Mouse (Mus musculus): ENCODE measurements around the gene Zfp931. TPM values are rescaled to one million over a fixed set of nuclear protein-coding genes. Genes with fewer than 3 reads are reported as not detected.
"Not testable (repeated sequence)": the region's sequence is repeated elsewhere in the genome, so short reads cannot be mapped to it uniquely, and the experiment has no call there.

The Zfp931 gene
- polyA plus RNA-seq, 1 experiment from 2014 or later: 20.8 TPM

DNA sequence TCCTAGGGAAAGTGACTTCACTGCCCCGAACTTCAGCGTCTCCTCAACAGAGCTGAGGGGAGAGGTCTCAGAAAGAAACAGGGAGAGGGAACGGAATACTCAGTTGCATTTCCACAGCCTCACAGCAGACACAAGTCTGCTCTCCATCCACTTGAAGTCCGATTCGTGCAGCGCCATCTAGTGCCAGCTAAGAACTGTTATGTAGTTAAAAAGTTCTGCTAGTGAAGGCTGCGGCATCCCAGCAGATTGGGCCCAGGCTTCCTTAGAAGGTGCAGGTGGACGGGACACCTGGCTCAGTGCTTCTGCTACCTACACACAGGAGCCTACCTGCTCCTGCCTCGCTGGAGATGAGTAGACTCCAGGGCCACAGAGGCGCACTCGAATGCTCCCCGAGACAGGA is 39.7 kb upstream of the Zfp931 start:
- no peak overlapping the region for H3K27ac ChIP-seq
- H3K9ac ChIP-seq: no peak overlapping the region
- no peak for ATAC-seq (ENCODE audit: insufficient number of reproducible peaks, insufficient read depth, low FRiP score, low TSS enrichment)
- H3K27me3 ChIP-seq: peaks cover 25% of the 10 kb centered on the region
- peaks cover 27% of the 10 kb centered on the region for H3K4me1 ChIP-seq
- no peak overlapping the region for H3K4me2 ChIP-seq (replicated peaks)
- WGBS: 19% methylated on average over 12 of the region's 12 CpGs
- H3K9me3 ChIP-seq: no peaks in the 10 kb centered on the region
- no peaks in the 10 kb centered on the region for H3K36me3 ChIP-seq
- H3K4me3 ChIP-seq: no peak overlapping the region

DNA sequence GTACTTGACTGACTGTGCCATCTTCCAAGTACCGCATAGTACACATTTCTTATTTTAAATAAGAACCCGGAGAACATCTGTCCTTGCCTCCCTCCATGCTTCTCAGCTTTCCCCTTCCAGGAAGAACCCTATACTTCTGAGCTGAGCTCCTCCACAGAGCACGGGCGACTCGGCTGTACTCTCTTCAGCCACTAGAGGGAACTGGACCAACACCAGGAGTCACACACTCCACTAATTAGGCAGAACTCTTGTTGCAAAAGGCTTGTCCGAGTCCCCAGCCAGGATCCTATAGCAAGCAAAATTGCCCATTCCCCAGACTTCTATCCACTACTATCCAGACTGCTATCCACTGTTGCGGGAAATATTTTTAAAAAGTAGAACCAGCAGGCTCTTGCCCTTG is 23.7 kb upstream of the Zfp931 start:
- Histone ChIP-seq H3K27me3 (no peaks in the 10 kb centered on the region), H3K9me3 (no peaks in the 10 kb centered on the region), H3K4me3 (no peak overlapping the region), H3K36me3 (no peaks in the 10 kb centered on the region), H3K27ac (no peak overlapping the region), H3K4me2 (replicated peaks) (no peak overlapping the region), H3K9ac (no peak overlapping the region), H3K4me1 (0 out of 2 replicates have a peak, but pooled peaks cover 5% of the 10 kb centered on the region)
- 0 out of 2 replicates have a peak, but pooled peaks have one; percentile 38 for ATAC-seq (ENCODE audit: insufficient number of reproducible peaks, insufficient read depth, low FRiP score, low TSS enrichment)
- 9% methylated on average over 7 of the region's 7 CpGs for WGBS

DNA sequence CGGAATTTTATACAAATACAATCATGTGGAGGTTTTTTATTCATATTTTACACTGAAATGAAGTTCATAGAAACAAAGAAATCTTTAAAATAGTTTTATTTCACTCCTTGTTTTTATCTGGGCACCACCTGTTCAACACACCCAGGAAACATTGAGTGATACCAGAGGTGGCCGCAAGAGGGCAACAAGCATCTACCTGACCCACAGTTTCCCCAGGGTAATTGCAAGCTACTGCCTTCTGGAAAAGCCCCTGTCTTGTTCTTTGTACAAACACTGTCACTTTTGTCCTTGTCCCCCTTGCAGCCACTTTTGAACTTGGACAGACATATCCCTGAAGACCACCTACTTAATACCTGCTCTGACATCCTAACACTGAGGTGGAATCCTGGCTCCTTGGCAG is 19.7 kb upstream of the Zfp931 start:
- 7% methylated on average over 2 of the region's 2 CpGs for WGBS

DNA sequence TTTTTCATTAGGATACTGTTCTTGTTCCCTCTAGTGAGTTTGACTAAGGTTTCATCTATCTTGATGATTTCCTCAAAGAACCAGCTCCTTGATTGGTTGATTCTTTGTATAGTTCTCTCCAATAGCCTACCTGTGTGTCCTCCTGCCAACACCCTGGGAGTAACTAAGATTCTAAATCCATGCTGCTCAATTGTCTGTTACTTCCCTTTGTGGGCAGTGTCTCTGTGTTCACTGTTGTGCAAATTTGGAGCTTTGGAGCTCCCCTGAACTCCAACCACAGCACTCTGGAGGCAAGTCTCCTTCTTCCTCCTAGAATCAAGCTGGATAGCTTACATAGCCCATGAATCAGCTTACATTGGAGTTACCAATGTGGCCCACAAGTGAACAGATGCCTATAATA is 11.3 kb upstream of the Zfp931 start:
- Histone ChIP-seq H3K4me3 (no peak overlapping the region), H3K27me3 (no peaks in the 10 kb centered on the region), H3K27ac (no peak overlapping the region), H3K4me1 (no peaks in the 10 kb centered on the region), H3K36me3 (no peaks in the 10 kb centered on the region), H3K9me3 (no peaks in the 10 kb centered on the region), H3K4me2 (replicated peaks) (no peak overlapping the region), H3K9ac (no peak overlapping the region)
- no peak for ATAC-seq (ENCODE audit: insufficient number of reproducible peaks, insufficient read depth, low FRiP score, low TSS enrichment)

More for the DNA sequence above, 19.7 kb upstream of the Zfp931 start:
- no peak overlapping the region for H3K9ac ChIP-seq
- 0 out of 2 replicates have a peak, but pooled peaks cover 5% of the 10 kb centered on the region for H3K4me1 ChIP-seq
- no peaks in the 10 kb centered on the region for H3K36me3 ChIP-seq
- no peaks in the 10 kb centered on the region for H3K9me3 ChIP-seq
- H3K27ac ChIP-seq: no peak overlapping the region
- no peak overlapping the region for H3K4me2 ChIP-seq (replicated peaks)
- H3K4me3 ChIP-seq: no peak overlapping the region
- no peak for ATAC-seq (ENCODE audit: insufficient number of reproducible peaks, insufficient read depth, low FRiP score, low TSS enrichment)
- no peaks in the 10 kb centered on the region for H3K27me3 ChIP-seq

DNA sequence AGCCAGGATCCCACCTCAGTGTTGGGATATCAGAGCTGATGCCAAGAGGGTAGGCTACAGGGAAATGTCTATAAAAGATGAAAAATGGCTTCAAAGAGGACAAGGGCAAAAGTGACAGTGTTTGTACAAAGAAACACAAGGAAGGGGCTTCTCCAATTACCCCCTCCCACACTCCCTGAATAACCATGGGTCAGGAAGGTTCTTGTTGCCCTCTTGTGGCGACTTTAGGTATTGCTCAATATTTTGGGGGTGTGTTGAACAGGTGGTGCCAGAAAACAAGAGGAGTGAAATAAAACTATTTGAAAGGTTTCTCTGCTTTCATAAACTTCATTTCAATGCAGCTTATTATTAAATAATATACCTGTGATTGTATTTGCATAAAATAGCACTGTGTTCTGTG is 20.1 kb downstream of the Zfp931 start:
- Histone ChIP-seq H3K9ac (no peak overlapping the region), H3K27me3 (no peaks in the 10 kb centered on the region), H3K27ac (no peak overlapping the region), H3K4me1 (no peaks in the 10 kb centered on the region), H3K36me3 (peaks cover 9% of the 10 kb centered on the region), H3K4me2 (replicated peaks) (no peak overlapping the region), H3K4me3 (no peak overlapping the region), H3K9me3 (no peaks in the 10 kb centered on the region)
- WGBS: 16% methylated on average over 1 of the region's 1 CpGs
- no peak for ATAC-seq (ENCODE audit: insufficient number of reproducible peaks, insufficient read depth, low FRiP score, low TSS enrichment)

DNA sequence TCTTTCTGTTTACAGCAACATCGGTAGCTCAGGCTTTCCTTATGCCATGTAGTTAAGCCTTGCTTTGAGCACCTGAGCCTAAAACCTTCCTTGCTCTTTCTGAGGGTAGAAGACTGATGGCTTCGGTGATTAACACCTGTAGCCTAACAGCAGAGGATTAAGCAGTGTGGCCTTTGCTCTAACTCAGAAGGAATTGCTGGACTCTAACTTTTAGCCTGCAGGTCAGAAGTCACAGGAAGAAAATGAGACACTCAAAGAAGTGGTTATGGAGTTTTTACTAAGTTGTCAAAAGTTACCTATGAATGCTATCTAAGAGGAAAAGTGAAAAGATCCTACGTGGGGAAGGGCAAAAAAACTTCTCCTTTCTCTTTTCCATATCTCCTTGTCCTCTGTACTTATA is 50.7 kb downstream of the Zfp931 start:
- 89% methylated on average over 3 of the region's 3 CpGs for WGBS
- not testable (repeated sequence) for H3K27me3 ChIP-seq; ATAC-seq (ENCODE audit: insufficient number of reproducible peaks, insufficient read depth, low FRiP score, low TSS enrichment); H3K4me3 ChIP-seq; H3K36me3 ChIP-seq; H3K27ac ChIP-seq; H3K4me2 ChIP-seq (replicated peaks); H3K9me3 ChIP-seq; H3K4me1 ChIP-seq; H3K9ac ChIP-seq

DNA sequence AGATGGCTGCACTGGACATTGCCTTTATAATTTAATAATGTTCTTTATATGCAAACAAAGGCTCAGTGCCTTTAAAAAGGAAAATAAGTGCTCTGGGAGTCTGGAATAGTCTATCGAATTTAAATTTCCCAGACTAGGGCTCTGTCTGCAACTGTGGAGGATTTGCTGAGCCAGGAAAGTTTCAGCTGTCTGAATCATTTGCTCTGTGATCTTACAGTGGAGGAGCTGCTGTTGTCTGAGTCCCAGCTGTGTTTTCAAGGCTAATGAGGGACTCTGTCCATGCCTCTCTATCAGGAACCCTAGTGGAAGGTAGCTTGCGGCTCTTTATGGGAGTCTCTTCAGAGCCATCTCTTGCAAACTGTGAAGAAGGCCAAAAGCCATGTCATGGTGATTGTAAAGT is 54.4 kb downstream of the Zfp931 start:
- not testable (repeated sequence) for H3K9me3 ChIP-seq; H3K36me3 ChIP-seq; H3K27me3 ChIP-seq; H3K27ac ChIP-seq; ATAC-seq (ENCODE audit: insufficient number of reproducible peaks, insufficient read depth, low FRiP score, low TSS enrichment); H3K4me1 ChIP-seq
- Histone ChIP-seq H3K4me3 (peak overlapping the region; percentile 60), H3K4me2 (replicated peaks) (peak overlapping the region; percentile 50), H3K9ac (peak overlapping the region; percentile 61)
- WGBS: 18% methylated on average over 2 of the region's 2 CpGs

DNA sequence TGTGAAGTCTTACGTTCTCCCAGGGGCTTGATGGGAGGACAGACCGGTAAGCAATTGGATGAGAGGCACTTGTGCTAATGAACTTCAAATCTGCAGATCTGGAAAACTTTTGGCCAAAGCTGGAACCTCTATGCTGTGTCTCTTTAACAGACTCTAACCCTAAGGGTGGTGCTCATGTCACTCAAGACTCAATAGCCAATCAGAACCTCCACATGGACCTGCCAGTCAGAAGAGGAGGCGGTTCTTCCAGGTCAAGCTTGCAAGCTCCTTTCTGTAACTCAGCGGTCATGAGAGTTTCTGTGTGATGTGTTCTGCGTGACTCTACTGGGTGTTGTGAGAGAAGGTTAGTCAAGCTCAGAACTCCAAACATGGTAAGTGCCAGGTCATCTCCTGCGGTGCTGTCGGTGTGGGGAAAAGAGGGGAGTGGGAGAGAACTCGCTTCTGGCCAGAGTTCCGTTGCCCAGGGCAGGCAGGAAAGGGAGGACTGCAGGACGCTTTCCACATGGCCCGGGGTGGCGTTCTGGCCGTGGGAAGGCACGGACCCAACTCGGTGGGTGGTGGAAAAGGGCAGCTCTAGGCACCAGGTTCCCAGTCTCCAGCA is 55.2 kb downstream of the Zfp931 start, which contains the start of gene Zfp971:
Gene Zfp971, plus strand, starts transcription at position 274 of the 601 bp plus-strand sequence.
- ATAC-seq (ENCODE audit: insufficient number of reproducible peaks, insufficient read depth, low FRiP score, low TSS enrichment); H3K9me3 ChIP-seq; H3K36me3 ChIP-seq; H3K27ac ChIP-seq; H3K27me3 ChIP-seq; H3K4me1 ChIP-seq: not testable (repeated sequence)
- peak within 1 kb of the TSS; percentile 50 for H3K4me2 ChIP-seq (replicated peaks)
- H3K9ac ChIP-seq: peak within 1 kb of the TSS; percentile 61
- WGBS: under 1% methylated on average over 15 of the region's 15 CpGs
- H3K4me3 ChIP-seq: peak within 1 kb of the TSS; percentile 60

DNA sequence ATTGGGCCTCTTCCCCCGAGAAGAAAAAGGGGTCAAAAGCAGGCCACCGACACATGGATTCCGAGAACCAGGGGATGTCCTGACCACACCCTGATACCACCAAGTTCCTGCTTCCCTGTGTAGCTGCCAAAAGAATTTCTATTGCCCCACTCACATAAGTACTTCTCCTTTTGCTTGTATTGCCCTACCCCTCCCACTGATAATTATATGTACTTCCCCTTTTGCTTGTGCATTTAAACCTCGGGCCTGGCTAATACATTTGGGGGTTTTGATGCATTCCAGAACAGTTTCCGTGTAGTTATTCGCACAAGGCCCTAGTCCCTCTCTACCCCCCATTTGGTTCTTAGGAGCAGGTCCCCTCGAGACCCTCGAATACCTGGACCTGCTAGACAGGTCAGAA is 57.5 kb downstream of the Zfp931 start:
- H3K27me3 ChIP-seq; H3K9me3 ChIP-seq; H3K36me3 ChIP-seq; H3K4me3 ChIP-seq; H3K9ac ChIP-seq; ATAC-seq (ENCODE audit: insufficient number of reproducible peaks, insufficient read depth, low FRiP score, low TSS enrichment); H3K27ac ChIP-seq; H3K4me2 ChIP-seq (replicated peaks); H3K4me1 ChIP-seq: not testable (repeated sequence)
- WGBS: 78% methylated on average over 8 of the region's 8 CpGs

DNA sequence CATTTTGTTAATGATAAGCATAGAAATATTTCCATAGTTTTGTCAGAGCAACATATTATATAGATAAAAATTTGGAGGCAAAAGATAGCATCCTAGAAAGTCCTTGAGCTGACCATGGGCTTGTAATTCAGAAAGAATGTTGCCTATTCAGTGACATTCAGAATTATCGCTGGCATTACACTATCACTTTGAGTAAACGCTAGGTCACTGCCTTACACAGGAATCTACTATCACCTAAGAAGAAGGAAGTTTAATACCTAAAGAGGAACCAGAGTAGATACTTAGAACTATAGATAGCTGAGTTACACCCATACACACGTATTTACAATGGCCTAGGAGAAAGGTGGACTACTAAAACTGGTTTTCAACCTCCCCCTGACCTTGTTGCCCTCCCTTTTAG is 58.8 kb downstream of the Zfp931 start:
- WGBS: 87% methylated on average over 3 of the region's 3 CpGs
- H3K27ac ChIP-seq; H3K36me3 ChIP-seq; ATAC-seq (ENCODE audit: insufficient number of reproducible peaks, insufficient read depth, low FRiP score, low TSS enrichment); H3K4me2 ChIP-seq (replicated peaks); H3K9me3 ChIP-seq; H3K4me1 ChIP-seq; H3K27me3 ChIP-seq; H3K4me3 ChIP-seq; H3K9ac ChIP-seq: not testable (repeated sequence)
